Mouse (Mus musculus) gastrocnemius, adult 18-20 months (tissue): ENCODE measurements at regions not wholly inside any gene's neighbourhood (a gene's known extent, or its start where the extent isn't known, plus 50 kb on each side); places are given as distances from the start of the nearest gene placed in this dataset.

Source experiments
- DNase-seq: peaks from one replicate; pipeline ENCODE4 v3.0.0; 2021; ENCODE audit warnings: low spot score

GRCm38 (mm10) chr17:14610791-14611522, 83.1 kb downstream of the Thbs2 start:
- DNase-seq: no peak

- no peak for DNase-seq
These were observed 85.2 kb downstream of the Thbs2 start for GRCm38 (mm10) chr17:14608845-14609244.

GRCm38 (mm10) chr17:14606356-14606989, 87.6 kb downstream of the Thbs2 start:
- no peak for DNase-seq

GRCm38 (mm10) chr17:14599681-14600080, 94.4 kb downstream of the Thbs2 start:
- no peak for DNase-seq

GRCm38 (mm10) chr17:14596470-14596869, 97.6 kb downstream of the Thbs2 start:
- DNase-seq: no peak

- no peak for DNase-seq
These were observed 98.5 kb downstream of the Thbs2 start for GRCm38 (mm10) chr17:14595525-14595924.

- DNase-seq: no peak
These were observed 105.8 kb downstream of the Thbs2 start for GRCm38 (mm10) chr17:14588086-14588817.

GRCm38 (mm10) chr17:14579671-14580070, 114.4 kb downstream of the Thbs2 start:
- DNase-seq: no peak

- peak; percentile 9 for DNase-seq
These were observed 115.3 kb downstream of the Thbs2 start for GRCm38 (mm10) chr17:14578721-14579120.

GRCm38 (mm10) chr17:14578194-14578593, 115.8 kb downstream of the Thbs2 start:
- DNase-seq: no peak

GRCm38 (mm10) chr17:14576159-14576558, 117.9 kb downstream of the Thbs2 start:
- no peak for DNase-seq

- no peak for DNase-seq
These were observed 122.9 kb downstream of the Thbs2 start for GRCm38 (mm10) chr17:14571143-14571542.

GRCm38 (mm10) chr17:14570266-14570775, 123.7 kb downstream of the Thbs2 start:
- DNase-seq: no peak

GRCm38 (mm10) chr17:14562191-14562590, 131.8 kb downstream of the Thbs2 start:
- no peak for DNase-seq

- DNase-seq: no peak
These were observed 136.8 kb downstream of the Thbs2 start for GRCm38 (mm10) chr17:14557214-14557613.

- no peak for DNase-seq
These were observed 140.8 kb downstream of the Thbs2 start for GRCm38 (mm10) chr17:14553195-14553594.

- DNase-seq: no peak
These were observed 142.0 kb downstream of the Thbs2 start for GRCm38 (mm10) chr17:14552081-14552480.

- peak; percentile 9 for DNase-seq
These were observed 142.4 kb downstream of the Thbs2 start for GRCm38 (mm10) chr17:14551610-14552009.

- DNase-seq: peak; percentile 87
These were observed 148.1 kb downstream of the Thbs2 start for GRCm38 (mm10) chr17:14545822-14546473.

- DNase-seq: no peak
These were observed 149.6 kb downstream of the Thbs2 start for GRCm38 (mm10) chr17:14544343-14545002.

GRCm38 (mm10) chr17:14541035-14541434, 153.0 kb downstream of the Thbs2 start:
- no peak for DNase-seq
